Mouse (Mus musculus) lung, adult 2 months (tissue): Measurements from ENCODE around the gene Krtap1-4. TPM values are rescaled to one million over a fixed set of nuclear protein-coding genes. Genes with fewer than 3 reads are reported as not detected.

Experiments
- DNase-seq: peaks from one replicate; pipeline ENCODE4 v3.0.0; 2022
- H3K4me1 ChIP-seq: fragments of 200-500 bp; 2 replicates; pipeline ENCODE4 v1.6.1; 2011; ENCODE audit warnings: low read length; ENCODE audit not compliant: control insufficient read depth, insufficient read depth
- H3K4me3 ChIP-seq: fragments of 200-500 bp; replicated peaks from 2 replicates; pipeline ENCODE3; 2011; ENCODE audit warnings: low read depth, mild to moderate bottlenecking, control low read depth, low read length; ENCODE audit errors: extremely low read depth
- CTCF ChIP-seq: fragments of 200-500 bp; IDR thresholded peaks from 2 replicates; pipeline ENCODE4 v1.5.1; 2011; ENCODE audit warnings: mild to moderate bottlenecking, low read length, control low read depth; ENCODE audit not compliant: insufficient read depth
- POLR2A ChIP-seq: fragments of 200-500 bp; IDR thresholded peaks from 2 replicates; pipeline ENCODE4 v1.6.1; 2011; ENCODE audit warnings: low read depth, mild to moderate bottlenecking, control low read depth, low read length, borderline replicate concordance; ENCODE audit errors: extremely low read depth
- WGBS: fragments of 180-500 bp; shearing (Covaris S2); methylation state at CpG from one replicate; pipeline ENCODE4 v1.1.7; 2018; 5-methylcytosine and 5-hydroxymethylcytosine counted together
- polyA plus RNA-seq: library from polyadenylated mRNA; depleted of rRNA; stranded (reverse); fragments of >200 nt; gene quantifications from 2 replicates; pipeline ENCODE4 v1.2.3, GENCODE M21; 2012; rRNA removed

Gene Krtap1-4
- polyA plus RNA-seq, 1 experiment = not detected

DNA sequence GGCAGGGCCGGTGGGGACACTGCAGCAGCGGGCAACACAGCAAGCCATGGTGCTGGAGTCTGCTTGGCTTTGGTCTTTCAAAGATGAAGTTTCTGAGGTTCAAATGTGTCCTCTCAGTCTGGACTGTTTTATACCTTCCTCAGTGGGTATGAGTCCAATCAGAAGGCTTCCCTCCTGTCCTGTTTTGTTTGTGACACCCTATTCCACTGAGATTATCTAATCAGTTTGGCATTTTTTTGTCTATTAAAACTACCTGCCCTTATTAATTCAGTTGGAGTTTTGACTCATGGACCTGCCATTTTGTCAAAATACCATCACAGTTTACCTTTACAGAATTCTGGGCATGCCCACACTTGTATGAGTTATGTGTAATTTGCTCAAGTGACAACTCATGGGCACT, 26.7 kb downstream of the Krtap1-4 start, which contains the start of gene Krtap3-2:
Krtap3-2 (minus strand) TSS at position 101 of the 400 bp plus-strand sequence.
- no peak for TF ChIP-seq POLR2A
- no peak for TF ChIP-seq CTCF
- Histone ChIP-seq H3K4me1 (no peaks in the 10 kb centered on the region), H3K4me3 (no peak within 1 kb of the TSS)
- DNase-seq = no peak
- 66% methylated on average over 2 of the region's 2 CpGs for WGBS

DNA sequence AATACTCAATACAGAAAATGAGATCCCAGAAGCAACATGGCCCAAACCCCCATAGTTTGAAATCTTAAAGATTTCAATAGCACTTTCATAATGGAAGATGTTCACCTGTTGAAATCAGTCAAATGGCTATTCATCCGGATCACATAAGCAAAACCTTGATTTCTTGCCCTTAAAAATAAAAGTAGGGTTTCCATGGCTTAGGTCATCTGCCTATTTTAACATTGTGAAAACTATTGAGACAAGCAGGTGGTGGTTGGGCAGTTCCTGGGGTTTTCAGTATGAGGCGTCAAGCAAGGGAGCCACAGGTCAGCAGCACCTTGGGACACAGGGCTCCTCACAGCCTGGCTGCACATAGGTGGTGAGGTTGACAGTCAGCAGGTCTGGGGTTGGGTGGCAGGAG, 27.3 kb downstream of the Krtap1-4 start:
- WGBS = 87% methylated on average over 2 of the region's 2 CpGs
- no peak for TF ChIP-seq CTCF
- TF ChIP-seq POLR2A = no peak
- Histone ChIP-seq H3K4me3 (no peak overlapping the region), H3K4me1 (no peaks in the 10 kb centered on the region)
- DNase-seq = no peak

DNA sequence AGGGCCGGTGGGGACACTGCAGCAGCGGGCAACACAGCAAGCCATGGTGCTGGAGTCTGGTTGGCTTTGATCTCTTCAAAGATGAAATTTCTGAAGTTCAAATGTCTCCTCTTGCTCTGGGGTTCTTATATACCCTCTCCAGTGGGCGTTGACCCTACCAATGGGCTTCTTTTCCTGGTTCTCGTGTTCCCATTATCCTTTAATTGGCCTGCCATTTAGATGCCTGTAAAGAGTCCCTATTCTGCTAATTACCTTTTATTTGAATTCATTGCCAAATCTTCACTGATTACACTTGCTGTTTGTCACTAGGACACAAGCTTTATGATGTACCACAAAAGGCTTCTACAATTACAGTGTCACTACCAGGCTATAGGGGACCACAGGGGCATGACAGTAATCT, 32.7 kb downstream of the Krtap1-4 start, which contains the start of gene Krtap3-3:
Krtap3-3 (minus strand) TSS at position 101 of the 400 bp plus-strand sequence.
- TF ChIP-seq CTCF (no peak), POLR2A (no peak)
- 63% methylated on average over 4 of the region's 4 CpGs for WGBS
- H3K4me1 ChIP-seq = no peaks in the 10 kb centered on the region

DNA sequence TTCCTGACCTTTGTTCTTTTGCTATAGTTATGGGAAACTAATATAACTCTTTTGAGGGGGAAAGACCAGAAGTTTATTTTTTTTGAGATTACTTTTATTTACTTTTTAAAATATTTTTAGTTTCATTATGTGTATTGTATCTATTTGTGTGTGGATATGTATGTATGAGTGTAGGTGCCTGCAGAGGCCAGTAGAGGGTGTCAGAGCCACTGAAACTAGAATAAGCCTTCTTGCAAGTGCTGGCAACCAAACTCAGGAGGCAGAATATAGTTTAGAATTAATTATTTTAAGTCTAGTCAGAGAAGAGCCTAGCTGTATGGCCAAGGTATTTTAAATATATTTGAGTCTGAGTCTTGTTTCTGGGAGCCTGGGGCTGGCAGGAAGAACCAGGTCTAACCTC, 35.6 kb downstream of the Krtap1-4 start:
- no peak for DNase-seq
- Histone ChIP-seq H3K4me3 (no peak overlapping the region), H3K4me1 (no peaks in the 10 kb centered on the region)
- no peak for TF ChIP-seq CTCF
- TF ChIP-seq POLR2A = no peak

More for the DNA sequence above, 32.7 kb downstream of the Krtap1-4 start, which contains the start of gene Krtap3-3:
- H3K4me3 ChIP-seq = no peak within 1 kb of the TSS
- DNase-seq = no peak

DNA sequence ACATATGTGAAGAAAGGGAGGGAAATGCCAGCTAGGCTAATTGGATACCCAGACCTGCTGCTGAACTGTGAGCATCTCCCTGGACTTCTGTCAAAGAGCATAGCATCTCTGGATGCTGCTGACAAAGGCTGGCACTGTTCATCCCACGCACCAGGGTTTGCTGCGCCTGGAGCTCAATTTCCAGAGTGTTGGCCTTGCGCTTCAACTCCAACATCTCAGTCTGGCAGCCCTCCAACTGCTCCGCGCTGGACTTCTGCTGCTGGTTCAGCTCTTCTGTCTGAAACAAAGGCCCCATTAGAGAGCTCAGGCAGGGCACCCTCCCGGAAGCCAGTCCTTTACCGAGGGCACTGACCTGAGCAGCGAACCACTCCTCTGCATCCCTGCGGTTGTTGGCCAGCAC, 43.7 kb downstream of the Krtap1-4 start:
- Histone ChIP-seq H3K4me1 (no peaks in the 10 kb centered on the region), H3K4me3 (no peak overlapping the region)
- DNase-seq = no peak
- no peak for TF ChIP-seq POLR2A
- WGBS = 44% methylated on average over 9 of the region's 9 CpGs

Other genes with a start within 250 kb of the Krtap1-4 start
- not detected in 2 replicates for gene Krt26, start 245.7 kb downstream of the Krtap1-4 start, polyA plus RNA-seq
- not detected in 2 replicates for gene Krt27, start 232.6 kb downstream of the Krtap1-4 start, polyA plus RNA-seq
- gene Krt28, start 208.8 kb downstream of the Krtap1-4 start, polyA plus RNA-seq = 0.11 and 0.15 TPM in 2 replicates
- gene Krt10, start 194.3 kb downstream of the Krtap1-4 start, polyA plus RNA-seq = 1.0 and 1.1 TPM in 2 replicates
- 0.06 TPM in 1 of 2 replicates, not detected in the other for gene Krt12, start 161.4 kb downstream of the Krtap1-4 start, polyA plus RNA-seq
- gene Krt20, start 145.5 kb downstream of the Krtap1-4 start, polyA plus RNA-seq = 0.72 TPM in 1 of 2 replicates, not detected in the other
- 20.2 and 26.1 TPM in 2 replicates for gene Krt23, start 90.5 kb downstream of the Krtap1-4 start, polyA plus RNA-seq
- not detected in 2 replicates for gene Krt39, start 62.3 kb downstream of the Krtap1-4 start, polyA plus RNA-seq
- gene Krt40, start 40.5 kb downstream of the Krtap1-4 start, polyA plus RNA-seq = not detected in 2 replicates
- gene Krtap3-3, start 32.8 kb downstream of the Krtap1-4 start, polyA plus RNA-seq = 1.2 TPM in 1 of 2 replicates, not detected in the other
- 8.7 TPM in 1 of 2 replicates, not detected in the other for gene Krtap3-2, start 26.8 kb downstream of the Krtap1-4 start, polyA plus RNA-seq
- gene Gm11939, start 24.2 kb downstream of the Krtap1-4 start, polyA plus RNA-seq = not detected in 2 replicates
- gene Krtap3-1, start 17.0 kb downstream of the Krtap1-4 start, polyA plus RNA-seq = not detected in 2 replicates
- gene Krtap1-5, start 2.6 kb downstream of the Krtap1-4 start, polyA plus RNA-seq = not detected in 2 replicates
- gene Krtap1-3, start 7.7 kb upstream of the Krtap1-4 start, polyA plus RNA-seq = not detected in 2 replicates
- gene Krtap9-3, start 14.5 kb upstream of the Krtap1-4 start, polyA plus RNA-seq = not detected in 2 replicates
- not detected in 2 replicates for gene Gm11938, start 19.7 kb upstream of the Krtap1-4 start, polyA plus RNA-seq
- gene Gm11937, start 26.5 kb upstream of the Krtap1-4 start, polyA plus RNA-seq = not detected in 2 replicates
- gene Krtap2-4, start 31.2 kb upstream of the Krtap1-4 start, polyA plus RNA-seq = not detected in 2 replicates
- not detected in 2 replicates for gene Gm11562, start 36.8 kb upstream of the Krtap1-4 start, polyA plus RNA-seq
- not detected in 2 replicates for gene Krtap4-1, start 44.6 kb upstream of the Krtap1-4 start, polyA plus RNA-seq
- gene Krtap4-2, start 51.4 kb upstream of the Krtap1-4 start, polyA plus RNA-seq = not detected in 2 replicates
- not detected in 2 replicates for gene Krtap4-7, start 60.4 kb upstream of the Krtap1-4 start, polyA plus RNA-seq
- not detected in 2 replicates for gene Gm11555, start 66.6 kb upstream of the Krtap1-4 start, polyA plus RNA-seq
- not detected in 2 replicates for gene Gm11563, start 75.3 kb upstream of the Krtap1-4 start, polyA plus RNA-seq
- not detected in 2 replicates for gene Krtap4-6, start 82.3 kb upstream of the Krtap1-4 start, polyA plus RNA-seq
- not detected in 2 replicates for gene Gm14190, start 107.1 kb upstream of the Krtap1-4 start, polyA plus RNA-seq
- gene Gm14180, start 150.6 kb upstream of the Krtap1-4 start, polyA plus RNA-seq = not detected in 2 replicates
- gene Gm11595, start 189.3 kb upstream of the Krtap1-4 start, polyA plus RNA-seq = not detected in 2 replicates
- gene Krtap4-8, start 197.1 kb upstream of the Krtap1-4 start, polyA plus RNA-seq = not detected in 2 replicates
- gene Krtap4-9, start 201.5 kb upstream of the Krtap1-4 start, polyA plus RNA-seq = not detected in 2 replicates
- not detected in 2 replicates for gene Gm11596, start 209.8 kb upstream of the Krtap1-4 start, polyA plus RNA-seq
- gene Gm11569, start 215.3 kb upstream of the Krtap1-4 start, polyA plus RNA-seq = not detected in 2 replicates
- not detected in 2 replicates for gene Gm11554, start 220.8 kb upstream of the Krtap1-4 start, polyA plus RNA-seq
- not detected in 2 replicates for gene Krtap4-13, start 226.2 kb upstream of the Krtap1-4 start, polyA plus RNA-seq
- not detected in 2 replicates for gene Gm11564, start 232.0 kb upstream of the Krtap1-4 start, polyA plus RNA-seq